Mouse (Mus musculus): Measurements from ENCODE around the gene Trcg1. TPM values are rescaled to one million over a fixed set of nuclear protein-coding genes. Genes with fewer than 3 reads are reported as not detected.
A peak's percentile ranks its signal among the peaks of the same experiment; 100 is the strongest.

Gene Trcg1
- polyA plus RNA-seq, 1 experiment from 2014 or later: not detected

DNA sequence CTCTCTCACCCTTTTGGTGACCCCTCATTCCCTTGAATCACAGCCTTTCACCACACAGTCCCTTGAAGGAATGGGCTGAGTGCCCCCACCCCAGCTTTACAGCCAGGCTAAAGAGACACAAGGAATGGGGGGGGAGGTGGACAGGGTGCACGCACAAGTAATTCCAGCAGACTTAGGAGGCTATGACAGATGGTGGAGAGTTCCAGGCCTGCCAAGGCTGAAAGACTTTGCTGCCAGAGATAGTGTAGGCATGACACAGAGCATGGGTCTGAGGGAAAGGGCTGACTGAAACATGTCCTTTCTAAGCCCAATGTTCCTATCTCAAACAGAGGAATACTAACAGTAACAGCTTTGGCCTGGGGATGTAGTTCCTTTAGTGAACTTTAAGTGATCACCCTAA is 34.7 kb downstream of the Trcg1 start:
- 14% methylated on average over 1 of the region's 1 CpGs for WGBS
- H3K4me1 ChIP-seq (ENCODE audit: control insufficient read depth, insufficient read depth, low read length): peaks cover 31% of the 10 kb centered on the region
- ATAC-seq (ENCODE audit: insufficient number of reproducible peaks, low FRiP score, low TSS enrichment, low read depth): no peak

DNA sequence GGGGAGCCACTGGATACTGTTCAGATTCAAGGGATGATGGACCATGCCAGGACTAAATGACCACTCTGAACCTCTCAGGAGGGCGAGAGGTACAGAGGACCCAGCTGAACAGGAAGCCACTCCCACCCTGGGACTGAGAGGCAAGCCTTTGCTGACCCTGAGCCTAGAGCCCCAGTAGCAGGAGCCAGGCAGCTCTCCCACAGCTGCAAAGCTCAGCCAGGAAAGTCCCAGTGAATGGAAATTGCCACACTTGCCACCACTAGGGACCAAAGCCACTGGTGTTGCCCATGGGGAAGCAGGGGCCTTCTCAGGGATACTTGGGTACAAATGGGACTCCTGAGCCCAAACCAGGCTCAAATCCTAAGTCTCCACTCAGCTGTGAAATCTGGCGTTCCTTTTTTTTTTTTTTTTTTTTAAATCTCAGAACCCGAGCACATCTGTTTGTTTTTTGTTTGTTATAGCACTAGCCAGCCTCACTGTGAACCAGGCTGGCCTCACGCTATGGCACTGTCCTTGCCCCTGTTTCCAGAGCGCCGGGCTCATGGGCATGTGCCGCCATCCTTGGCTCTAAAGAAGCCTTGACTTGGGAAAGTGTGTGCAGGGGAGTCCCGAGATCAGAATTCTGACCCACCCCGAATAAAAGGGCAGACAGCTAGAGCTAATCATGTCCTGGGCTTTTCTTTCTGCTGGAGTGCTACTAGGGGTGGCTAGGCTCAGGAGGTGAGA is 35.6 kb downstream of the Trcg1 start:
- Histone ChIP-seq H3K4me3 (ENCODE audit: low read depth, low read length) (no peak overlapping the region), H3K27me3 (ENCODE audit: control insufficient read depth, insufficient read depth, low read length) (no peaks in the 10 kb centered on the region), H3K4me2 (ENCODE audit: low read depth, severe bottlenecking) (no peak overlapping the region), H3K36me3 (ENCODE audit: control insufficient read depth, insufficient read depth, low read length) (no peaks in the 10 kb centered on the region), H3K4me1 (ENCODE audit: control insufficient read depth, insufficient read depth, low read length) (peaks cover 24% of the 10 kb centered on the region), H3K9me3 (ENCODE audit: control insufficient read depth, low read length) (no peaks in the 10 kb centered on the region), H3K9ac (ENCODE audit: low read length) (no peak overlapping the region), H3K27ac (replicated peaks; ENCODE audit: low read depth, low read length) (no peak overlapping the region)
- 45% methylated on average over 9 of the region's 9 CpGs for WGBS
- no peak for ATAC-seq (ENCODE audit: insufficient number of reproducible peaks, low FRiP score, low TSS enrichment, low read depth)
- no peak for DNase-seq (ENCODE audit: low spot score)

More for the DNA sequence above, 34.7 kb downstream of the Trcg1 start:
- Histone ChIP-seq H3K4me2 (ENCODE audit: low read depth, severe bottlenecking) (no peak overlapping the region), H3K36me3 (ENCODE audit: control insufficient read depth, insufficient read depth, low read length) (no peaks in the 10 kb centered on the region), H3K9ac (ENCODE audit: low read length) (no peak overlapping the region), H3K27me3 (ENCODE audit: control insufficient read depth, insufficient read depth, low read length) (no peaks in the 10 kb centered on the region), H3K9me3 (ENCODE audit: control insufficient read depth, low read length) (no peaks in the 10 kb centered on the region), H3K27ac (replicated peaks; ENCODE audit: low read depth, low read length) (no peak overlapping the region), H3K4me3 (ENCODE audit: low read depth, low read length) (no peak overlapping the region)
- no peak for DNase-seq (ENCODE audit: low spot score)

DNA sequence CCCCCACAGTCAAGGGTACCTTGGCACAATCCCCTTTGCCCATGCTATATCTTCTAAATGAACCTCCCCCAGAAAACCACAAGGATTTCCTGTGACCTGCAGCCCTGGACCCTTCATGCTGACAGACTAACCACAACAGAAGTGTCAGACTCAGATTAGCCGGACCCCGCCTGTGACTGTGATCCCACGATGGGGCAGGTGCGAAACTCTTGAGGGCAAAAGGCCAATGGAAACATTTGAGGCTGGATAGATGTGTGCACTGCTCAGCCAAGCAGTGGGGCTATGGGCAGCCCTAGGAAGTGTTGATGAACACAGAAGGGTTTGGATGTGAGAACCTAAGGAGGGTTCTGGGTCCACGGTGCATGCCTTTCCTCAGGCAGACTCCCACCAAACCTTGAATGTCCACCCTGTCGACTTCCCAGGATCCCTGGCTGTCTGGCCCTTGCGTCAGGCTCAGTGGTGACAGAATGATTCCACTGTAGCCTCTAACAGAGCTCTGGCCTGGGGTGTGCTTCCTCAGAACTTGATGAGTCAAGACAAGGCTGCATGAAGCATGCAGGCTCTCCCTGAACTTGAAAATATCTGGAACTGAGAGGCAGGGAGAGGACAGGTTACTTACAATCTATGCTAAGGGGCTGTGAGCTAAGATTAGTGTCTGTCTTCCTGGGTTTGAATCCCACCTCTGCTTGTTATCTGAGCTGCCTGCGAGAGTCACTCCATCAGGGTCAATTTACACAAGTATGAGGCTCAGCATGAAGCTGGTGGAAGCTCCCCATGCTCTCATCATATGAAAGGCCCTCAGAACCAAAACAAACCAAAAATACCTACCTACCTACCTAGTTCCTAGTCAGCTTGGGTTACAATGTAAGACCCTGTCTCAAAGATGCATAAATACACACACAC is 36.8 kb downstream of the Trcg1 start:
- ATAC-seq (ENCODE audit: insufficient number of reproducible peaks, low FRiP score, low TSS enrichment, low read depth) (no peak), DNase-seq (ENCODE audit: low spot score) (no peak)
- H3K27ac ChIP-seq (replicated peaks; ENCODE audit: low read depth, low read length): no peak overlapping the region
- H3K36me3 ChIP-seq (ENCODE audit: control insufficient read depth, insufficient read depth, low read length): no peaks in the 10 kb centered on the region
- no peaks in the 10 kb centered on the region for H3K27me3 ChIP-seq (ENCODE audit: control insufficient read depth, insufficient read depth, low read length)
- no peak overlapping the region for H3K9ac ChIP-seq (ENCODE audit: low read length)
- H3K9me3 ChIP-seq (ENCODE audit: control insufficient read depth, low read length): no peaks in the 10 kb centered on the region
- H3K4me2 ChIP-seq (ENCODE audit: low read depth, severe bottlenecking): no peak overlapping the region
- WGBS: 52% methylated on average over 8 of the region's 8 CpGs
- H3K4me1 ChIP-seq (ENCODE audit: control insufficient read depth, insufficient read depth, low read length): peaks cover 21% of the 10 kb centered on the region
- H3K4me3 ChIP-seq (ENCODE audit: low read depth, low read length): no peak overlapping the region

DNA sequence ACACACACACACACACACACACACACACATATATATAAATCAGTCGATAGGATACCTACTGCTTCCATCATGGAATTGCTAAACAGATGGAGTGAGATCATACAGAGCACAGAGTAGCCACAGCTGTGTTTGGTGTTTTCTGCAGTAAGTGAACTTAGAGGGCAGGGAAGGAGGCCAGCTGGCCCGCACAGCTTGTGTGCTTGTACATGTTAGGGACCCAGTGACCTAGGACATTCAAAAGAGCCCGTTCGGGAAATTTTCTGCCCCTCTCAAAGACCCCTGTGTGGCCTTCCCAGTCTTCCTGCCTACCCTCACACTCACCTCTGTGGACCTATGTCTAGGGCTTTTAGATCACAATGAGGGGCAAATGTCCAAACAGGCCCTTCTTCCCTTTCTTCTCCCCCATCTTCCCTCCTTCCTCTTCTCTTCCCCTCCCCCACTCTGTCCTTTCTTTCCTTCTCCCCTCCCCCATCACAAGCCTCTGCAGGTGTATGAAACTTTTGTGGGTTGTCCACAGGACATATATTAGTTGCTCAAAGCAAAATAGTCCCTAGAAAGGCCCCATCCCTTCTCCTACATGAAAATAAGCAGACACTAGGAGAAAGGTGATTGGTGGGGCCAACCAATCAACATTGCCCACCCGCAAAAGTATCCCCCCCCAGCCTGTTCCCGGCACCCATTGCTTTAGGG is 37.6 kb downstream of the Trcg1 start:
- H3K36me3 ChIP-seq (ENCODE audit: control insufficient read depth, insufficient read depth, low read length): no peaks in the 10 kb centered on the region
- ATAC-seq (ENCODE audit: insufficient number of reproducible peaks, low FRiP score, low TSS enrichment, low read depth) (no peak), DNase-seq (ENCODE audit: low spot score) (no peak)
- H3K4me3 ChIP-seq (ENCODE audit: low read depth, low read length): no peak overlapping the region
- H3K4me1 ChIP-seq (ENCODE audit: control insufficient read depth, insufficient read depth, low read length): peaks cover 24% of the 10 kb centered on the region
- 32% methylated on average over 6 of the region's 6 CpGs for WGBS
- no peaks in the 10 kb centered on the region for H3K9me3 ChIP-seq (ENCODE audit: control insufficient read depth, low read length)
- H3K27me3 ChIP-seq (ENCODE audit: control insufficient read depth, insufficient read depth, low read length): no peaks in the 10 kb centered on the region
- H3K4me2 ChIP-seq (ENCODE audit: low read depth, severe bottlenecking): no peak overlapping the region
- no peak overlapping the region for H3K27ac ChIP-seq (replicated peaks; ENCODE audit: low read depth, low read length)
- H3K9ac ChIP-seq (ENCODE audit: low read length): no peak overlapping the region

DNA sequence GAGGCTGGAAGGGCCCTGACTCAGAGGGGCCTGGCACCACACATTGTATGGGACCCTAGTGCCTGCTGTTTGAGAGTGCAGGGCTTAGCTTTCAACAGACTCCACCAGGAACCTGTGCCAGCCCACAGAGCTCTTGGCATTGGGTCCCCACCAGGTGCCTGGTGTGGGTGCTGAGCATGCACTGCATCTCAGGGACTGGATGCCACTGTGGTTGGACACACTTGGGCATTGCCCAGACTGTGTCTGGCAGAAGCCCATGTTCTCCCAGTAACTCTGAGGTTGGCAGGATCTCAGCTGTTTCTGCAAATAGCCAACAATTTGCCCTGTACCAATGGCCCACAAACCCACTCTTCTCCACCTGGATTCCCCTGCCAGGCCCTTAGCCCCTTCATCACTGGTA is 40.0 kb downstream of the Trcg1 start:
- no peak overlapping the region for H3K9ac ChIP-seq (ENCODE audit: low read length)
- DNase-seq (ENCODE audit: low spot score): no peak
- no peaks in the 10 kb centered on the region for H3K27me3 ChIP-seq (ENCODE audit: control insufficient read depth, insufficient read depth, low read length)
- no peak overlapping the region; the same call in 1 of the 2 replicates for H3K4me2 ChIP-seq (ENCODE audit: low read depth, severe bottlenecking)
- H3K9me3 ChIP-seq (ENCODE audit: control insufficient read depth, low read length): no peaks in the 10 kb centered on the region
- no peak overlapping the region for H3K4me3 ChIP-seq (ENCODE audit: low read depth, low read length)
- H3K27ac ChIP-seq (replicated peaks; ENCODE audit: low read depth, low read length): no peak overlapping the region
- H3K4me1 ChIP-seq (ENCODE audit: control insufficient read depth, insufficient read depth, low read length): peaks cover 13% of the 10 kb centered on the region
- no peaks in the 10 kb centered on the region for H3K36me3 ChIP-seq (ENCODE audit: control insufficient read depth, insufficient read depth, low read length)
- ATAC-seq (ENCODE audit: insufficient number of reproducible peaks, low FRiP score, low TSS enrichment, low read depth): no peak

DNA sequence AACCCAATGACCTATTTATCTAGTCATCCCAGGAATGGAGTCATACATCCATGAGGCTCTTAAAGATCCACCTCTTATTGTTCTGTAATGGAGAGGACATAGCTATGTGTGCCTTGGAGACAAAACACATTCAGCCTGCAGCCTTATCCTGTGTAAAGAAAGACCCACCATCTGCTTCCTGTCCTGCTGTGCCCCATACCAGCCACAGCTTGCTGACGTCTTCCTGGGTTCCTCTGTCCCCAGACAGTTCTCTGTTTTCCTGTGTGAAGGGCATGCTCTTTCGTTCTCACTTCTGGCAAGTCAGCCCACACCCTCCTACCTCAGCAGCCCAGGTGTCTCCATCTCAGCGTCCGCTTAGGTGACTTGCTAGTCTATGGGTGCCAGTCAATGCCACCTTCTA is 41.9 kb downstream of the Trcg1 start:
- 48% methylated on average over 4 of the region's 4 CpGs for WGBS
- Histone ChIP-seq H3K27me3 (ENCODE audit: control insufficient read depth, insufficient read depth, low read length) (no peaks in the 10 kb centered on the region), H3K4me1 (ENCODE audit: control insufficient read depth, insufficient read depth, low read length) (peaks cover 6% of the 10 kb centered on the region), H3K36me3 (ENCODE audit: control insufficient read depth, insufficient read depth, low read length) (no peaks in the 10 kb centered on the region), H3K4me2 (ENCODE audit: low read depth, severe bottlenecking) (no peak overlapping the region), H3K4me3 (ENCODE audit: low read depth, low read length) (no peak overlapping the region), H3K9me3 (ENCODE audit: control insufficient read depth, low read length) (no peaks in the 10 kb centered on the region), H3K9ac (ENCODE audit: low read length) (no peak overlapping the region), H3K27ac (replicated peaks; ENCODE audit: low read depth, low read length) (no peak overlapping the region)
- ATAC-seq (ENCODE audit: insufficient number of reproducible peaks, low FRiP score, low TSS enrichment, low read depth) (no peak), DNase-seq (ENCODE audit: low spot score) (no peak)

DNA sequence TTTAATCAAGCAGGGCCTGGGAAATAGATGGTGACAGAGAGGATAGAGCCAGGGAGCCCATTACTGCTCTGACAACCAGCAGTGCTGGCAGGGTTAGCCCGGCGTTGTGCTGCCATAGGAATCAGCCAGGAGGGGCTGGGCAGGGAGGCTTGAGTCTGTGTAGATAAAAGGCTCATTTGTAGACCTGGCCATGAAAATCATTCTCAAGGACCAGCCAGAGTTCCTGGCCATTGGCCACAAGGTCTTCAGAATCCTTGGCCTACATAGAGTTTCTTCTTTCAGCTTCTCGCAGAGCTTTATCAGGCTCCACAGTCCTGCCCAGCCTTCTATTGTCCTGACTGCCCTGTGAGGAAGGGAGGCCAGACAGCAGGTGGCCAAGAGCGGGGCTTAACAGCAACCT is 43.1 kb downstream of the Trcg1 start:
- no peaks in the 10 kb centered on the region for H3K27me3 ChIP-seq (ENCODE audit: control insufficient read depth, insufficient read depth, low read length)
- DNase-seq (ENCODE audit: low spot score) (no peak), ATAC-seq (ENCODE audit: insufficient number of reproducible peaks, low FRiP score, low TSS enrichment, low read depth) (no peak)
- H3K4me3 ChIP-seq (ENCODE audit: low read depth, low read length): no peak overlapping the region
- H3K36me3 ChIP-seq (ENCODE audit: control insufficient read depth, insufficient read depth, low read length): no peaks in the 10 kb centered on the region
- H3K9ac ChIP-seq (ENCODE audit: low read length): no peak overlapping the region
- no peaks in the 10 kb centered on the region for H3K9me3 ChIP-seq (ENCODE audit: control insufficient read depth, low read length)
- no peak overlapping the region for H3K27ac ChIP-seq (replicated peaks; ENCODE audit: low read depth, low read length)
- H3K4me2 ChIP-seq (ENCODE audit: low read depth, severe bottlenecking): no peak overlapping the region
- peaks cover 6% of the 10 kb centered on the region for H3K4me1 ChIP-seq (ENCODE audit: control insufficient read depth, insufficient read depth, low read length)
- 25% methylated on average over 4 of the region's 4 CpGs for WGBS

DNA sequence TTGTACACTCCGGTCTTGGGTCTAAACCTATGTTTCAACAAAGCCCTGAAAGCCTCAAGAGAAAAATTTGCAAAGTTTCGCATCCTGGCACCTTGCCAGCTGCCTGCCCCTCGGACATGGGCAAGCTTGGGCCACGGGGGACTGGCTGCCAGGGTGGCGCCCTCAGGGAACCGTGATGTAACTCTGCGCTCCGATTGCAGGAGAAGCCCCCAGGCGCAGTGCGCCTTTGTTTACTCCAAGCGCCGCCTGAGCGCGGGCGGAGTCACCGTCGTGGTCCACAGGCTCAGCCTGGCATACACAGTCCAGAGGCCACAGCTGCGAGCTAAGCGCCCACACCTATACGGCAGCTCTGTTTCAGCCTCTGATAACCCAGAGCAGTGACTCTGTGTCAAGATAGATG is 45.2 kb downstream of the Trcg1 start:
- Histone ChIP-seq H3K36me3 (ENCODE audit: control insufficient read depth, insufficient read depth, low read length) (no peaks in the 10 kb centered on the region), H3K4me3 (ENCODE audit: low read depth, low read length) (no peak overlapping the region), H3K9ac (ENCODE audit: low read length) (peak overlapping the region; percentile 51), H3K4me2 (ENCODE audit: low read depth, severe bottlenecking) (peak overlapping the region; percentile 27), H3K4me1 (ENCODE audit: control insufficient read depth, insufficient read depth, low read length) (peaks cover 6% of the 10 kb centered on the region), H3K27ac (replicated peaks; ENCODE audit: low read depth, low read length) (no peak overlapping the region), H3K9me3 (ENCODE audit: control insufficient read depth, low read length) (no peaks in the 10 kb centered on the region), H3K27me3 (ENCODE audit: control insufficient read depth, insufficient read depth, low read length) (no peaks in the 10 kb centered on the region)
- ATAC-seq (ENCODE audit: insufficient number of reproducible peaks, low FRiP score, low TSS enrichment, low read depth) (0 out of 2 replicates have a peak, but pooled peaks have one; percentile 39), DNase-seq (ENCODE audit: low spot score) (peak; percentile 49)
- WGBS: 14% methylated on average over 20 of the region's 20 CpGs

All from limb, embryonic 11.5 days (tissue).